ENCODE assay signal across 18 mouse cellular contexts in genomic region chr2:17703170-17703512, GRCm38 (mm10). TPM values are rescaled to one million over a fixed set of nuclear protein-coding genes. Genes with fewer than 3 reads are reported as not detected.
A peak's percentile ranks its signal among the peaks of the same experiment; 100 is the strongest.
DNase-seq lines count a peak whose midpoint lies in the region; ATAC-seq and TF ChIP-seq lines count a peak whose summit lies in the region.
"Had no signal": no experiment of that assay in that cellular context is flagged by ENCODE, and none has a peak within 500 bp of the region (broad histone marks: within the 10 kb centered on the region; RNA-seq: fewer than 3 reads in every experiment).

No protein-coding gene starts in this region.

- no peak for TF ChIP-seq CTCF in thymus, adult 2 months (IDR thresholded peaks at IDR 0.05; ENCODE audit: borderline replicate concordance, control insufficient read depth, extremely low read depth, insufficient read depth, low read length, poor library complexity)

- H3K9ac ChIP-seq in hindbrain, embryonic 16.5 days (ENCODE audit: low read depth, low read length): no peak overlapping the region
- H3K9ac ChIP-seq in kidney, embryonic 15.5 days: no peak overlapping the region
- H3K9ac ChIP-seq: intestine, embryonic 15.5 days; neural tube, embryonic 12.5 days had no signal

- H3K4me1 ChIP-seq in thymus, adult 2 months (replicated peaks; ENCODE audit: control insufficient read depth, insufficient read depth, low read length): peaks cover 19% of the 10 kb centered on the region
- H3K4me1 ChIP-seq in hindbrain, embryonic 16.5 days (ENCODE audit: control insufficient read depth, insufficient read depth, low read depth, low read length): peaks cover 7% of the 10 kb centered on the region
- no peaks in the 10 kb centered on the region for H3K4me1 ChIP-seq in kidney, embryonic 15.5 days
- H3K4me1 ChIP-seq: intestine, embryonic 15.5 days; neural tube, embryonic 12.5 days had no signal

- H3K9me3 ChIP-seq in hindbrain, embryonic 16.5 days (ENCODE audit: control insufficient read depth, low read length): no peaks in the 10 kb centered on the region
- no peaks in the 10 kb centered on the region for H3K9me3 ChIP-seq in kidney, embryonic 15.5 days (replicated peaks)
- H3K9me3 ChIP-seq: G1E; intestine, embryonic 15.5 days; neural tube, embryonic 12.5 days had no signal

- H3K36me3 ChIP-seq in thymus, adult 2 months (ENCODE audit: control insufficient read depth, insufficient read depth, low read length): no peaks in the 10 kb centered on the region
- H3K36me3 ChIP-seq in hindbrain, embryonic 16.5 days (ENCODE audit: control insufficient read depth, insufficient read depth, low read length): no peaks in the 10 kb centered on the region
- no peaks in the 10 kb centered on the region for H3K36me3 ChIP-seq in kidney, embryonic 15.5 days
- H3K36me3 ChIP-seq: G1E; intestine, embryonic 15.5 days; neural tube, embryonic 12.5 days had no signal

- TF ChIP-seq POLR2A in thymus, adult 2 months (IDR thresholded peaks at IDR 0.05; ENCODE audit: control insufficient read depth, extremely low read depth, insufficient read depth, low read length, poor library complexity): no peak

- H3K27me3 ChIP-seq in thymus, adult 2 months (ENCODE audit: control insufficient read depth, insufficient read depth, low read length): no peaks in the 10 kb centered on the region
- H3K27me3 ChIP-seq in hindbrain, embryonic 16.5 days (replicated peaks; ENCODE audit: control insufficient read depth, insufficient read depth, low read length): no peaks in the 10 kb centered on the region
- H3K27me3 ChIP-seq in kidney, embryonic 15.5 days: no peaks in the 10 kb centered on the region
- H3K27me3 ChIP-seq: intestine, embryonic 15.5 days; neural tube, embryonic 12.5 days had no signal

- no peak overlapping the region for H3K4me2 ChIP-seq in hindbrain, embryonic 16.5 days (ENCODE audit: low read length)
- no peak overlapping the region for H3K4me2 ChIP-seq in kidney, embryonic 15.5 days
- H3K4me2 ChIP-seq: intestine, embryonic 15.5 days; neural tube, embryonic 12.5 days had no signal

- no peak overlapping the region for H3K4me3 ChIP-seq in thymus, adult 2 months (ENCODE audit: control insufficient read depth, insufficient read depth, low read length)
- no peak overlapping the region for H3K4me3 ChIP-seq in hindbrain, embryonic 16.5 days (ENCODE audit: low read length)
- H3K4me3 ChIP-seq in kidney, embryonic 15.5 days (replicated peaks): no peak overlapping the region
- H3K4me3 ChIP-seq: intestine, embryonic 15.5 days; neural tube, embryonic 12.5 days had no signal

- WGBS in thymus, adult 2 months: 71% methylated on average over 2 of the region's 2 CpGs
- WGBS in hindbrain, embryonic 16.5 days: 42% methylated on average over 2 of the region's 2 CpGs
- 71% methylated on average over 2 of the region's 2 CpGs for WGBS in kidney, embryonic 15.5 days

- peak; percentile 29 for ATAC-seq in hindbrain, embryonic 16.5 days
- ATAC-seq in kidney, embryonic 15.5 days (replicated peaks; ENCODE audit: low FRiP score): no peak
- ATAC-seq: intestine, embryonic 15.5 days had no signal

- H3K27ac ChIP-seq in thymus, adult 2 months (ENCODE audit: control insufficient read depth, insufficient read depth, low read length): peak overlapping the region; percentile 94
- H3K27ac ChIP-seq in hindbrain, embryonic 16.5 days (ENCODE audit: low read depth, low read length): no peak overlapping the region
- no peak overlapping the region for H3K27ac ChIP-seq in kidney, embryonic 15.5 days
- H3K27ac ChIP-seq: intestine, embryonic 15.5 days; neural tube, embryonic 12.5 days had no signal

- peak; percentile 85 for DNase-seq in heart, adult 11 months
- no peak for DNase-seq in heart, postnatal 4 days
- DNase-seq in thymus, adult 2 months: no peak
- no peak for DNase-seq in thymus, adult 18-20 months
- no peak for DNase-seq in kidney, postnatal 14 days
- DNase-seq in ovary, postnatal 14 days (ENCODE audit: low spot score): no peak
- DNase-seq: adrenal gland, adult 8-10 months; cerebellum, adult 8-10 months; heart, adult 18-20 months; liver; lung, adult 18-20 months; lung, postnatal 36 days; midbrain, embryonic 14.5 days had no signal

RNA-seq across cellular contexts. Expression of gene Nebl, which starts 28.1 kb away (rescaled TPM):
- total RNA-seq in heart, postnatal 4 days (2021): 100 to 1,000 TPM; 507 to 513 TPM
- 120 and 132 TPM in 2 replicates for polyA plus RNA-seq in thymus, adult 2 months (2012; rRNA removed)
- polyA plus RNA-seq in hindbrain, embryonic 16.5 days (2015; fragmentation: Nextera tagmentation; extraction: Ambion mirVana): 13.5 and 16.4 TPM in 2 replicates
- polyA plus RNA-seq in kidney, embryonic 15.5 days (2015; fragmentation: Nextera tagmentation; extraction: Ambion mirVana): 7.1 and 7.2 TPM in 2 replicates
